Mouse (Mus musculus): ENCODE measurements around the gene Arid1b. TPM values are rescaled to one million over a fixed set of nuclear protein-coding genes. Genes with fewer than 3 reads are reported as not detected.

The Arid1b gene
- polyA plus RNA-seq, 1 experiment from 2014 or later: 9.6 TPM

DNA sequence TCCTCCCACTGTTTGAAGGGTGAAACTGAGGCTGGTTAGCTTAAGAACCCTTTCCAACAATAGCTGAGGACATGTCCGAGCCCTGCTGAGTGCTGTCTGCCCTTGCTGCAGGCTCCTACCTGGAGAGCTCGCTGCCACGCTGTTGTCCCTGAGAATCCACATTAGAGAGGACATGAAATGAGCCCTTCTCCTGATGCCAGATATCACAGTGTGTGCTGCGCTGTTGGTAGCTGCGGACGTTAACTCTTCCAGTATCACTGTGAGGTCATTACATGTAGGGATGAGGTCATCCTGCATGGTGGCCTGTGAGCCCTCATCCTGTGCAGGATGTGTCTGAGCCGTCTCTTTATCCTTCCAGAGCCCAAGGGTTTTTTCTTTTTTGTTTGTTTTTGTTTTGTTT, 235.9 kb downstream of the Arid1b start:
- DNase-seq (ENCODE audit: extremely low spot score, low spot score): no peak
- Histone ChIP-seq H3K27me3 (ENCODE audit: poor library complexity, severe bottlenecking) (no peaks in the 10 kb centered on the region), H3K4me3 (no peak overlapping the region), H3K36me3 (replicated peaks) (no peaks in the 10 kb centered on the region; the same call in 1 of the 2 replicates), H3K4me1 (peaks cover 48% of the 10 kb centered on the region), H3K9me3 (no peaks in the 10 kb centered on the region), H3K27ac (no peak overlapping the region)
- 81% methylated on average over 7 of the region's 7 CpGs for WGBS

DNA sequence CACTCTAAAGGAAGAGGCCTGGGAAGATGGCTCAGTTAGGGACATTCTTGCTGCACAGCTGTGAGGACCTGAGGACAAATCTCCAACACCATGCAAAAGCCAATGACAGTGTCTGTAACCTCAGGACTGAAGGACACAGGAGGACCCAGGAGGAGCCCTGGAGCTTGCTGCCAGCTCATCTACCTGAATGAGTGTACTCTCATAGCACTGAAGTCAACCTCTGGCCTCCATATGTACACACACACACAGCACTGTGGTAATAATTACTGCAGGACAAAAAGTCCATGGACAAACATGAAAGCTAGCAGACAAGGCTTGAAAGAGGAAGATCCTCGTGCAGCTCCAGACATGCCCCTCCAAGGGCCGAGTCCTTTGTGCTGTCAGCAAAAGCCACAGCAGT, 238.0 kb downstream of the Arid1b start:
- H3K36me3 ChIP-seq (replicated peaks): no peaks in the 10 kb centered on the region; the same call in 1 of the 2 replicates
- no peak overlapping the region for H3K4me3 ChIP-seq
- no peaks in the 10 kb centered on the region for H3K9me3 ChIP-seq
- no peaks in the 10 kb centered on the region for H3K27me3 ChIP-seq (ENCODE audit: poor library complexity, severe bottlenecking)
- DNase-seq (ENCODE audit: extremely low spot score, low spot score): no peak
- no peak overlapping the region for H3K27ac ChIP-seq
- WGBS: 84% methylated on average over 2 of the region's 2 CpGs
- H3K4me1 ChIP-seq: peaks cover 66% of the 10 kb centered on the region

DNA sequence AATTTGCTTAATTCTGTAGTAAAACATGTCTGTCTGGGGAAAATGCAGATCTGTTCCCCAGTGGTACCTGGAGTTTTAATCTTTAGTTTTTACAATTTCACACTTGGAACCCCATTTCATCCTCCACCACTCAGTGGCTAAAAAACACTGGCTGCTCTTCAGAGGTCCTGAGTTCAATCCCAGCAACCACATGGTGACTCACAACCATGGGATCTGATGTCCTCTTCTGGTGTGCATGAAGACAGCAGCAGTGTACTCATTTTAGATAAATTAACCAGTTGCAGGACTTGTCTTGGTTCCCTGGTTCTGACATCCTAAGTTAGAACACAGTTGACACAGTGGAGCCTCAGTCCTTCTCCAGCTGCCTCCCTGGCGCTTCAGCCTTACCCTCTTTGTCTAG, 239.9 kb downstream of the Arid1b start:
- DNase-seq (ENCODE audit: extremely low spot score, low spot score): no peak
- Histone ChIP-seq H3K27ac (no peak overlapping the region), H3K4me3 (no peak overlapping the region), H3K27me3 (ENCODE audit: poor library complexity, severe bottlenecking) (no peaks in the 10 kb centered on the region), H3K36me3 (replicated peaks) (no peaks in the 10 kb centered on the region; the same call in 1 of the 2 replicates), H3K9me3 (no peaks in the 10 kb centered on the region), H3K4me1 (peaks cover 70% of the 10 kb centered on the region)
- 96% methylated on average over 1 of the region's 1 CpGs for WGBS

DNA sequence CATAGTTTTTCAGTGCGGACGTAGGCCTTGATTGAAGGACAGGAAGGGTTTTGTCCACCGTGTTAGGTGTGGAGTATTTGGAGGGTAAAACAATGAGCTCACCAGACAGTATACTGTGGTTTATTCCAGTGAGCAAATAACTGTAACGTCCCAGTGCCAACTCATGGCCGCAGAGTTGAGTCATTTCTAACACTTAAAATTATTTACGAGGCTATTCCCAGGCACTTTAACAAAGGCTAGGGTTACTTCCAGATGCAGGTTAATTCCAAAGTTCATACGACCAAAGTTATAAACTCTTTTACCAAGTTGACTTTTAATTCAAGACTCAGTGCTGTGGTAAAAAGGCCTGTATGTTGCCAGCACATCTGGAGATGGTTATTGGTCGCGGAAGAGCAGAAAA, 240.9 kb downstream of the Arid1b start:
- Histone ChIP-seq H3K27ac (no peak overlapping the region), H3K4me1 (peaks cover 69% of the 10 kb centered on the region), H3K36me3 (replicated peaks) (no peaks in the 10 kb centered on the region; the same call in 1 of the 2 replicates), H3K4me3 (no peak overlapping the region), H3K9me3 (no peaks in the 10 kb centered on the region), H3K27me3 (ENCODE audit: poor library complexity, severe bottlenecking) (no peaks in the 10 kb centered on the region)
- WGBS: 86% methylated on average over 9 of the region's 9 CpGs
- DNase-seq (ENCODE audit: extremely low spot score, low spot score): no peak

- peak overlapping the region; percentile 51 for H3K27ac ChIP-seq
- WGBS: 76% methylated on average over 3 of the region's 3 CpGs
- H3K27me3 ChIP-seq (ENCODE audit: poor library complexity, severe bottlenecking): no peaks in the 10 kb centered on the region
- peaks cover 50% of the 10 kb centered on the region for H3K4me1 ChIP-seq
- H3K4me3 ChIP-seq: no peak overlapping the region
- DNase-seq (ENCODE audit: extremely low spot score, low spot score): no peak
- no peaks in the 10 kb centered on the region for H3K9me3 ChIP-seq
- peaks cover 2% of the 10 kb centered on the region for H3K36me3 ChIP-seq (replicated peaks)
These were observed 243.6 kb downstream of the Arid1b start for GRCm38 (mm10) chr17:5237765-5238164.

GRCm38 (mm10) chr17:5238387-5239245, 244.5 kb downstream of the Arid1b start:
- WGBS: 69% methylated on average over 16 of the region's 16 CpGs
- Histone ChIP-seq H3K4me1 (peaks cover 50% of the 10 kb centered on the region), H3K36me3 (replicated peaks) (peaks cover 4% of the 10 kb centered on the region), H3K9me3 (no peaks in the 10 kb centered on the region), H3K27me3 (ENCODE audit: poor library complexity, severe bottlenecking) (no peaks in the 10 kb centered on the region), H3K4me3 (no peak overlapping the region), H3K27ac (no peak overlapping the region)
- no peak for DNase-seq (ENCODE audit: extremely low spot score, low spot score)

- Histone ChIP-seq H3K4me3 (no peak overlapping the region), H3K27ac (no peak overlapping the region), H3K36me3 (replicated peaks) (peaks cover 19% of the 10 kb centered on the region), H3K27me3 (ENCODE audit: poor library complexity, severe bottlenecking) (no peaks in the 10 kb centered on the region), H3K4me1 (peaks cover 18% of the 10 kb centered on the region), H3K9me3 (no peaks in the 10 kb centered on the region)
- WGBS: 91% methylated on average over 2 of the region's 2 CpGs
- DNase-seq (ENCODE audit: extremely low spot score, low spot score): no peak
These were observed 250.4 kb downstream of the Arid1b start for GRCm38 (mm10) chr17:5244526-5244925.

GRCm38 (mm10) chr17:5246688-5247087, 252.6 kb downstream of the Arid1b start:
- H3K27ac ChIP-seq: no peak overlapping the region
- H3K36me3 ChIP-seq (replicated peaks): peaks cover 25% of the 10 kb centered on the region
- WGBS: 93% methylated on average over 11 of the region's 11 CpGs
- H3K9me3 ChIP-seq: no peaks in the 10 kb centered on the region
- H3K4me3 ChIP-seq: no peak overlapping the region
- H3K27me3 ChIP-seq (ENCODE audit: poor library complexity, severe bottlenecking): no peaks in the 10 kb centered on the region
- no peak for DNase-seq (ENCODE audit: extremely low spot score, low spot score)
- H3K4me1 ChIP-seq: peaks cover 21% of the 10 kb centered on the region

GRCm38 (mm10) chr17:5247247-5247646, 253.1 kb downstream of the Arid1b start:
- Histone ChIP-seq H3K27me3 (ENCODE audit: poor library complexity, severe bottlenecking) (no peaks in the 10 kb centered on the region), H3K4me3 (no peak overlapping the region), H3K4me1 (peaks cover 25% of the 10 kb centered on the region), H3K27ac (no peak overlapping the region), H3K9me3 (no peaks in the 10 kb centered on the region), H3K36me3 (replicated peaks) (peaks cover 25% of the 10 kb centered on the region)
- DNase-seq (ENCODE audit: extremely low spot score, low spot score): no peak
- 94% methylated on average over 7 of the region's 7 CpGs for WGBS

DNA sequence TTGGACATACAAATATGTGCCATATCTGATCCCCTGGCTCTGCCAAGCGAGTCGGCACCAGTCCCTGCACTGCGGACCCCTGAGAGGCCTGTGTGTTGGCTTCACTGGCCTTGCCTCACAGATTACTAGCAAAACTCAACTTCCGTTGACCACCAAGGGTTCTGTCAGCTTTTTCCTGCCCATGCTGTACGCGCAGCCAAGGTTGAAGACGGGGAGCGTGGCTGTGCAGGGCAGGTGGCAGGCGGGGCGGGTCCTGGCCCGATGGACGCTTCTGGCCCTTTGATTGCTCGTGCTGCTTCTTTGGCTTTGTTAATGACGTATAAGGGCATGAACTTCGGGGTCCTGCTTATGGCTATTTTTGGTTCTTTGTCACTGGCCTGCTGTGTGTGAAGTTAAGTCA, 253.6 kb downstream of the Arid1b start:
- 94% methylated on average over 15 of the region's 15 CpGs for WGBS
- Histone ChIP-seq H3K27ac (no peak overlapping the region), H3K9me3 (no peaks in the 10 kb centered on the region), H3K4me3 (no peak overlapping the region), H3K4me1 (peaks cover 30% of the 10 kb centered on the region), H3K36me3 (replicated peaks) (peaks cover 23% of the 10 kb centered on the region), H3K27me3 (ENCODE audit: poor library complexity, severe bottlenecking) (0 out of 2 replicates have a peak, but pooled peaks cover 1% of the 10 kb centered on the region)
- no peak for DNase-seq (ENCODE audit: extremely low spot score, low spot score)

DNA sequence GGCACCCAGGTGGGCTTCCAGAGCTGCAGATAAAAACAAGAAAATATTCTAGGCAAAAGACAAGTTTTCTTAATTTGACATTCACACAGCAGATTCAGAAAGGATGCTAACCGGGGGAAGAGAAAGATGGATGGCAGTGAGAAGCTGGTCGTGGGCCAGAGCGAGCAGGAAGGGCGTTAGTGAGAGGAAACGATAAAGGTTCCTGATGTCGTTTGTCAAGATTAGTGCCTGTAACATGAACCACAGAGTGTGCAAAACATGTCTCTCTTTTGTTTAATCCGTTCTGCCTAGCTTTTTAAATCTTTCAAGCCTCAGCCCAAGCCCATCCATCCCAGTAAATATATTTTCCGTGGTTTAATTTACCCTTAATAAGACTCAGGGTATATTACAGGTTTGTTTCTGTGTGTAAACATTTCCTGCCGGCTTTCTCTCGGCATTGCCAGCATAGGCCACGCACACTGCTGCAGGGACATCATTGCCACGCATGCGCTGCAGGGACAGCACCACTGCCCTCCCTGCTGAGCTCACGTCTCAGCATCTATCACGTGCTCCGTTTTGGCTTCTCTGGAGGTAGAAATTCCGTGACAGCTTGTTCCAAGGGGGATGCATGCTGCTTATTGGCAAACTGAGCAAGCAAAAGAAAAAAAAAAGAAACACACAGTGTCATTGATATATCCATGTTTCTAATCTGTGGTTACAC, 255.0 kb downstream of the Arid1b start:
- no peaks in the 10 kb centered on the region for H3K9me3 ChIP-seq
- peaks cover 44% of the 10 kb centered on the region for H3K4me1 ChIP-seq
- no peak for DNase-seq (ENCODE audit: extremely low spot score, low spot score)
- peaks cover 24% of the 10 kb centered on the region for H3K36me3 ChIP-seq (replicated peaks)
- H3K27ac ChIP-seq: no peak overlapping the region
- peaks cover 14% of the 10 kb centered on the region for H3K27me3 ChIP-seq (ENCODE audit: poor library complexity, severe bottlenecking)
- H3K4me3 ChIP-seq: no peak overlapping the region
- 88% methylated on average over 17 of the region's 17 CpGs for WGBS

- Histone ChIP-seq H3K4me3 (no peak overlapping the region), H3K27ac (no peak overlapping the region), H3K4me1 (peaks cover 50% of the 10 kb centered on the region), H3K27me3 (ENCODE audit: poor library complexity, severe bottlenecking) (peaks cover 14% of the 10 kb centered on the region), H3K9me3 (no peaks in the 10 kb centered on the region), H3K36me3 (replicated peaks) (peaks cover 24% of the 10 kb centered on the region)
- 87% methylated on average over 9 of the region's 9 CpGs for WGBS
- DNase-seq (ENCODE audit: extremely low spot score, low spot score): no peak
These were observed 255.6 kb downstream of the Arid1b start for GRCm38 (mm10) chr17:5249681-5250180.

DNA sequence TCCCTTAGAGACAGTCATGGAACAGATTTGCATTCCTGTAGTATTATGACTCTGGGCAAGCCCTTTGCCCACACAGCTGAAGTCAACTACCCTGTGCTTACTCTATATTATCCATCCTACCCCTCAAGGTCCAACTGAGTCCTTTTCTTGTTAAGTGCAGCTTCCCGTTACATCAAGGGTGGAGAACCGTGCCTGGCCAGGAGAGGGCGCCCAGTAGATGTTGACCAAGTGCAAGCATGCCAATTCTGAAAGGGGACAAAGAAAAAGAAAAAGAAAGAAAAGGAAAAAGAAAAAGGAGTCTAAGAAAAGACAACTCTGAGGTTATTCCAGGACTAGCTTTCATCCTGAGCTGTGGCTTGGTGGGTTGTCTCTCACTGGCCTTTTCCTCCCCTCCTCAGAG, 258.3 kb downstream of the Arid1b start:
- H3K27me3 ChIP-seq (ENCODE audit: poor library complexity, severe bottlenecking): peaks cover 27% of the 10 kb centered on the region
- H3K4me3 ChIP-seq: no peak overlapping the region
- no peaks in the 10 kb centered on the region for H3K9me3 ChIP-seq
- DNase-seq (ENCODE audit: extremely low spot score, low spot score): peak; percentile 72
- H3K36me3 ChIP-seq (replicated peaks): peaks cover 9% of the 10 kb centered on the region; the same call in 1 of the 2 replicates
- H3K4me1 ChIP-seq: peaks cover 77% of the 10 kb centered on the region
- peak overlapping the region; percentile 70 for H3K27ac ChIP-seq
- WGBS: 30% methylated on average over 3 of the region's 3 CpGs

Data from forebrain, embryonic 10.5 days (tissue).